Mouse (Mus musculus): ENCODE measurements around the gene Plcxd2.

DNA sequence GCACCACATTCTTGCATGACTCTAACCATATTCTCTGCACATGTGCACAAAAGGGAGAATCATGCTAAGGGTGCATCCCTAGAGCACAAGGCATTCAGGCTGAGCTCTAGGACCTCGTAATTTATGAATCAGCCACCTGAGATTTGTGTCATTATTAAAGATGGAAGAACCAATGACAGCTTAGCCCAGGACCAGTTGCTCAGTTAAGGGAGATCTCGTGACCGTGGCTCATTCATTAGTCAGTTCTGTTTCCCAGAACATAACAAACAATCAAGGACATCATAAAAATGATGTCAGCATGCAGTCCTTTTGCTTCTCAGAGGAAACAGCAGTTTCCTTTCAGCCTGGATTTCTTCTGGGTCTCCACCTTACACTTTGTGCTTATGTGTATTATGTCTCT is 49.0 kb downstream of the Plcxd2 start:
- TF ChIP-seq CTCF (IDR thresholded peaks at IDR 0.05; ENCODE audit: extremely low read depth, insufficient read depth, low read length): no peak
- no peak for TF ChIP-seq POLR2A (IDR thresholded peaks at IDR 0.05; ENCODE audit: extremely low read depth, insufficient read depth, low read length)

All from cortical plate, adult 2 months (tissue).